Mouse (Mus musculus) limb, embryonic 13.5 days (tissue): ENCODE results near the gene Abcc4. TPM values are rescaled to one million over a fixed set of nuclear protein-coding genes. Genes with fewer than 3 reads are reported as not detected.
A peak's percentile ranks its signal among the peaks of the same experiment; 100 is the strongest.

Source experiments
- ATAC-seq: fragments of 200-750 bp; cut with Nextera tagmentation; 2 replicates; pipeline ENCODE4 v1.8.0; 2017; ENCODE audit warnings: low read depth, moderate number of reproducible peaks, moderate TSS enrichment; ENCODE audit not compliant: low FRiP score
- H3K27ac ChIP-seq: fragments of 300-500 bp; sonication (generic); 2 replicates; pipeline ENCODE4 v1.5.1; 2015; ENCODE audit warnings: inconsistent platforms, mild to moderate bottlenecking, moderate library complexity
- H3K27me3 ChIP-seq: fragments of 300-500 bp; sonication (generic); 2 replicates; pipeline ENCODE4 v1.6.1; 2015; ENCODE audit warnings: mild to moderate bottlenecking, inconsistent platforms
- H3K36me3 ChIP-seq: fragments of 300-500 bp; sonication (generic); 2 replicates; pipeline ENCODE4 v1.6.1; 2015; ENCODE audit warnings: inconsistent platforms, mild to moderate bottlenecking, moderate library complexity
- H3K4me1 ChIP-seq: fragments of 300-500 bp; sonication (generic); 2 replicates; pipeline ENCODE4 v1.6.1; 2015; ENCODE audit warnings: inconsistent platforms
- H3K4me2 ChIP-seq: fragments of 300-500 bp; sonication (generic); replicated peaks from 2 replicates; pipeline ENCODE4 v1.6.1; 2015; ENCODE audit warnings: inconsistent platforms, mild to moderate bottlenecking, moderate library complexity
- H3K4me3 ChIP-seq: fragments of 300-500 bp; sonication (generic); 2 replicates; pipeline ENCODE4 v1.5.1; 2015; ENCODE audit warnings: moderate library complexity, mild to moderate bottlenecking, inconsistent platforms
- H3K9ac ChIP-seq: fragments of 300-500 bp; sonication (generic); 2 replicates; pipeline ENCODE4 v1.6.1; 2015; ENCODE audit warnings: mild to moderate bottlenecking, inconsistent platforms
- H3K9me3 ChIP-seq: fragments of 300-500 bp; sonication (generic); 2 replicates; pipeline ENCODE4 v1.6.1; 2016; ENCODE audit warnings: inconsistent platforms
- WGBS: fragments of 180-500 bp; shearing (Covaris S2); methylation state at CpG from one replicate; pipeline ENCODE4 v1.1.7; 2015; 5-methylcytosine and 5-hydroxymethylcytosine counted together
- polyA plus RNA-seq: library from polyadenylated mRNA; unstranded; fragments of >200 nt; fragmentation: Nextera tagmentation; extraction: Ambion mirVana; gene quantifications from 2 replicates; pipeline ENCODE4 v1.2.1, GENCODE M21; 2015

The Abcc4 gene
- polyA plus RNA-seq, 1 experiment from 2014 or later, result 1.4 TPM

DNA sequence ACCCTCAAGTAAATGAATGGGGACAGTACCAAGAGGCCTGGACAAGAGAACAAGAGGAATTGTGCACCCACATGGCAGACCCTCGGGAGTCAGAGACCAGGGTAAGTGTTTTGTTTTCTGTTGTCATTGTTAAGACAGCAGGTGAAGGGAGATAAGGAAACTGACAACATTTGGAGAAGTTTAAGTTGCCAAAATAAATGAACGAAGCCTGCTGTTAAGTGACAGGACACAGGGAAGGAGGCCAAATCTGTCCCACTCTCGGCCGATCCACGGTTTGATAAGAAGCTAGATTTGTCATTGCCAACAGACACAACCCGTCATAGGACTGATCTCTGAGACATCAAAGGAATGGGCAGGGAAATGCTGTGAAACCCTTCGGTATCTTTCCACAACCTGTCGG is 124.3 kb downstream of the Abcc4 start:
- H3K27ac ChIP-seq, result no peak overlapping the region
- no peaks in the 10 kb centered on the region for H3K4me1 ChIP-seq
- H3K9ac ChIP-seq, result no peak overlapping the region
- 0 out of 2 replicates have a peak, but pooled peaks cover 5% of the 10 kb centered on the region for H3K27me3 ChIP-seq
- H3K9me3 ChIP-seq, result no peaks in the 10 kb centered on the region
- ATAC-seq, result no peak
- no peaks in the 10 kb centered on the region for H3K36me3 ChIP-seq
- WGBS, result 74% methylated on average over 8 of the region's 8 CpGs
- H3K4me2 ChIP-seq, result no peak overlapping the region
- H3K4me3 ChIP-seq, result no peak overlapping the region

DNA sequence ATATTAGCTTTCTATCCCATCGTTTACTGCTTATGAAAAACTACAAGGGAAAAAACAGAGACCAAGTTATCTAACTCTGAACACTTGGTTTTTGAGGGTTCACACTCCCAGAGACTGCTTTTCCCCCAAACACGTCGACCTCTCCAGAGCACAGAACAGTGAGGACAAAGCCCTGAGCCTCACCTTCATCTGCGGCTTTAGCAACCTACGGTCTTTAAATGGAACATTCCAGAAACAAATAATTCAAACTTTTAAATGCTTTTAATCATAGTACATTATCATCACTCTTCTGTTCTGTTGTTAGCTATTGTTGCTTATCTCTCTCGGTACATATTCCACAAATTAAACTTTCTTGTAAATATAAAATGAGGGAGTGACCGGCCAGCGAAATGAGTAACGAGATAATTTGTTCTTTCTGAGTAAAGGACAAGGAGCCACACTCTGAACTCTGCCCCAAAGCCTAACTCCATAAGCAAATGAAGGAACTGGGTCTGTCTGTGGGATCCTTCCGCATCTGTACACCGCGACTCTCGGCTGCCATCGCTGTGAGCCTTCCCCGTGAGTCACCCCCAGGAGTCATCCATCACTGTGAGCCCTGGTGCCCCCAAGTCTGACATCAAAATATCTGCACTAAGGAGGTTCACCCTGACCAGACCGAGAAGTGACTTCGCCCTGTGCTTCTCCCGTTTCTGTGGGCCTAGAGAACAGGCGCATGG is 126.8 kb downstream of the Abcc4 start:
- Histone ChIP-seq H3K9me3 (no peaks in the 10 kb centered on the region), H3K27me3 (0 out of 2 replicates have a peak, but pooled peaks cover 5% of the 10 kb centered on the region), H3K36me3 (no peaks in the 10 kb centered on the region), H3K4me1 (no peaks in the 10 kb centered on the region), H3K9ac (no peak overlapping the region), H3K27ac (no peak overlapping the region), H3K4me2 (no peak overlapping the region), H3K4me3 (no peak overlapping the region)
- ATAC-seq, result no peak
- WGBS, result 80% methylated on average over 19 of the region's 19 CpGs

DNA sequence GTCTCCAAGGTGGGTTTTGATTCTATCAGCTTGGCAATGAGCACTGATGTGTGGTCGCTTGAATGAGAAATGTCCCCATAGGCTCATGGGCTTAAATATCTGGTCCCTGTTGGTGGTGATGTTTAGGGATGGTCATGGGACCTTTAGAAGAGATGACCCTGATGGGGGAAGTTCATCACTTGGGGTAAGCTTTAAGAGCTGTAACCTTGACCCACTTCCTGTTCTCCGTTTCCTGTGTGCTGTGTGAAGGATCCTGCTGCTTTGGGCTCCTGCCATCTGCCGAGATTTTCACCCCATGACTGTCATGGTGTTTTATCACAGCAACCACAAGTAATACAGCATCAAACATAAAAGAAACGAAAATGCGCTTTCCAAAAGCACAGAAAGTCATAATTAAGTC is 128.1 kb downstream of the Abcc4 start:
- Histone ChIP-seq H3K9me3 (no peaks in the 10 kb centered on the region), H3K4me1 (0 out of 2 replicates have a peak, but pooled peaks cover 4% of the 10 kb centered on the region), H3K27me3 (0 out of 2 replicates have a peak, but pooled peaks cover 5% of the 10 kb centered on the region), H3K36me3 (no peaks in the 10 kb centered on the region), H3K9ac (no peak overlapping the region), H3K4me2 (no peak overlapping the region), H3K27ac (no peak overlapping the region), H3K4me3 (no peak overlapping the region)
- no peak for ATAC-seq
- 86% methylated on average over 5 of the region's 5 CpGs for WGBS

DNA sequence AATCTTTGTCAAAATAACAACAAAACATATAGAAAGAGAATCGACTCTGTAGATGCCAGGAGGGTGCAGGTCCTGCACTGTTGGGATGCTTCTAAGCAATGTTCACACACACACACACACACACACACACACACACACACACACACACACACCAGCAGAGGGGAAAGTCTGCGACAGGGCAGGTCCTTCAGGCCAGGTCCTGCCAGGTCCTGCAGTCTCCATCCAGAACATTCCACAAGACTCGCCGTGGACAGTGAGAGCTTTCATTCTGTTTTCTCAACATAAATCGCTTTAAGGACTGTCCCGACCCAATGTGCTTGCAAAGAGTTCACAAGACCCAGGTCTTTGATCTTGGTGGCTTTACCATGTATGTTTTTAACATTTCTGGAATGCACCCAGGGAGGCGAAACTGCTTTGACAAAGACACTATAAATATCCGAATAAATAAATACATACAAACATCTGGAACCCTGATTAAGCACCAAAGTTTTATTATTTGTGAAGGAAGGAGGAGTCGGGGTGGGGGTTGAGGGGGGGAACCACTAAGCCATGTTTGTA is 133.3 kb downstream of the Abcc4 start:
- peaks cover 2% of the 10 kb centered on the region; the same call in 1 of the 2 replicates for H3K27me3 ChIP-seq
- H3K9ac ChIP-seq, result no peak overlapping the region
- H3K4me2 ChIP-seq, result no peak overlapping the region
- H3K4me1 ChIP-seq, result 0 out of 2 replicates have a peak, but pooled peaks cover 4% of the 10 kb centered on the region
- no peak overlapping the region for H3K4me3 ChIP-seq
- WGBS, result 58% methylated on average over 9 of the region's 9 CpGs
- ATAC-seq, result no peak
- no peak overlapping the region for H3K27ac ChIP-seq
- no peaks in the 10 kb centered on the region for H3K9me3 ChIP-seq
- no peaks in the 10 kb centered on the region for H3K36me3 ChIP-seq

DNA sequence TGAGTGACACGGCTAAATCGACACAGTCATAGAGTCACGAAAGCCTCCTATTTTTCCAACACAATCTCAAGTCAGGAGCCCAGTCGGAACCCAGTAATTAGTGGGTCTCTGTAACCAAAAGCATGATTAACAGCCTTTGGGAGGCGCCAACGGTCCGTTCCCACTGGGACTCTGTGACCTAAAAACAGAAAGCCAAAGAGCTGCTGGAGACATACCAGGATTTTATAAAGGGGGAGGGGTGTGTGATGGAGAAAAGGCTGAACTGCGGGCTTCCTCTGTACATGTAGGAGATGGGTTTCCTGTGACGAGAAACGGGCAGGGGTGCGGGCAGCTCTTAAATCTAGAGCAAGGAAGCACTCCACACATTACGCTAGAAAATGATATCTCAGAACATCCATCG is 136.4 kb downstream of the Abcc4 start:
- Histone ChIP-seq H3K9me3 (no peaks in the 10 kb centered on the region), H3K4me3 (no peak overlapping the region), H3K27me3 (peaks cover 2% of the 10 kb centered on the region; the same call in 1 of the 2 replicates), H3K4me1 (peaks cover 14% of the 10 kb centered on the region), H3K36me3 (no peaks in the 10 kb centered on the region), H3K27ac (no peak overlapping the region), H3K4me2 (no peak overlapping the region), H3K9ac (no peak overlapping the region)
- ATAC-seq, result no peak
- WGBS, result 84% methylated on average over 13 of the region's 13 CpGs

GRCm38 (mm10) chr14:118568116-118568673 is 137.8 kb downstream of the Abcc4 start:
- no peak for ATAC-seq
- H3K4me2 ChIP-seq, result no peak overlapping the region
- no peaks in the 10 kb centered on the region for H3K9me3 ChIP-seq
- 32% methylated on average over 17 of the region's 17 CpGs for WGBS
- no peak overlapping the region for H3K4me3 ChIP-seq
- H3K27ac ChIP-seq, result no peak overlapping the region
- peaks cover 12% of the 10 kb centered on the region for H3K4me1 ChIP-seq
- H3K9ac ChIP-seq, result no peak overlapping the region
- H3K36me3 ChIP-seq, result no peaks in the 10 kb centered on the region
- peaks cover 2% of the 10 kb centered on the region; the same call in 1 of the 2 replicates for H3K27me3 ChIP-seq

GRCm38 (mm10) chr14:118566809-118567208 is 139.2 kb downstream of the Abcc4 start:
- WGBS, result 65% methylated on average over 5 of the region's 5 CpGs

GRCm38 (mm10) chr14:118566214-118566688 is 139.8 kb downstream of the Abcc4 start:
- Histone ChIP-seq H3K36me3 (no peaks in the 10 kb centered on the region), H3K4me3 (no peak overlapping the region), H3K27me3 (no peaks in the 10 kb centered on the region; the same call in 1 of the 2 replicates), H3K4me1 (peaks cover 9% of the 10 kb centered on the region), H3K4me2 (no peak overlapping the region), H3K9ac (no peak overlapping the region), H3K27ac (no peak overlapping the region), H3K9me3 (no peaks in the 10 kb centered on the region)
- WGBS, result 39% methylated on average over 12 of the region's 12 CpGs
- no peak for ATAC-seq

More at GRCm38 (mm10) chr14:118566809-118567208, 139.2 kb downstream of the Abcc4 start:
- H3K4me3 ChIP-seq, result no peak overlapping the region
- no peak overlapping the region for H3K4me2 ChIP-seq
- H3K4me1 ChIP-seq, result peaks cover 9% of the 10 kb centered on the region
- H3K9me3 ChIP-seq, result no peaks in the 10 kb centered on the region
- H3K36me3 ChIP-seq, result no peaks in the 10 kb centered on the region
- H3K27ac ChIP-seq, result no peak overlapping the region
- peaks cover 2% of the 10 kb centered on the region; the same call in 1 of the 2 replicates for H3K27me3 ChIP-seq
- H3K9ac ChIP-seq, result no peak overlapping the region
- no peak for ATAC-seq

GRCm38 (mm10) chr14:118565696-118566095 is 140.3 kb downstream of the Abcc4 start:
- peaks cover 9% of the 10 kb centered on the region for H3K4me1 ChIP-seq
- H3K4me2 ChIP-seq, result no peak overlapping the region
- H3K9me3 ChIP-seq, result no peaks in the 10 kb centered on the region
- WGBS, result 93% methylated on average over 5 of the region's 5 CpGs
- no peaks in the 10 kb centered on the region for H3K27me3 ChIP-seq
- H3K36me3 ChIP-seq, result no peaks in the 10 kb centered on the region
- no peak for ATAC-seq
- H3K27ac ChIP-seq, result no peak overlapping the region
- H3K4me3 ChIP-seq, result no peak overlapping the region
- H3K9ac ChIP-seq, result no peak overlapping the region

DNA sequence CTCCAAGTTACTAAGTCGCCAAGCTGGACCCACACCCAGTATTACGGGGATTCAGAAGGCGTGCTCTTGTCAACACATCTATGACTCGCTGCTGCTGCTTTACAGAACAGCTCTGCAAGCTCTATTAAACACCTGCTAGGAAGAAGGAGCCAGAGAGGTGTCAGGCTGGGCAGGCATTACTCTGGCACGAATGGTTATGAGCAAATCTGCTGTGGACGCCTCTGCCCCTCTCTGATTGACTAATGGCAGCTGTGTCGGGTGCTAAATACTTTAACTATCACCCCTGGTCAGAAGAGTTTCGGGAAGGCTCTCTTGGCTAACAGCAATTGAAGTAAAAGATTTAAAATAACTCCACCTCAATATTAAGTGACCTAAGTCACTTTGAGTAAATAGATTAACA is 142.4 kb downstream of the Abcc4 start:
- Histone ChIP-seq H3K27ac (no peak overlapping the region), H3K9ac (no peak overlapping the region), H3K4me3 (no peak overlapping the region), H3K36me3 (no peaks in the 10 kb centered on the region), H3K4me2 (no peak overlapping the region), H3K27me3 (no peaks in the 10 kb centered on the region), H3K4me1 (peaks cover 9% of the 10 kb centered on the region), H3K9me3 (no peaks in the 10 kb centered on the region)
- 73% methylated on average over 8 of the region's 8 CpGs for WGBS
- ATAC-seq, result no peak

DNA sequence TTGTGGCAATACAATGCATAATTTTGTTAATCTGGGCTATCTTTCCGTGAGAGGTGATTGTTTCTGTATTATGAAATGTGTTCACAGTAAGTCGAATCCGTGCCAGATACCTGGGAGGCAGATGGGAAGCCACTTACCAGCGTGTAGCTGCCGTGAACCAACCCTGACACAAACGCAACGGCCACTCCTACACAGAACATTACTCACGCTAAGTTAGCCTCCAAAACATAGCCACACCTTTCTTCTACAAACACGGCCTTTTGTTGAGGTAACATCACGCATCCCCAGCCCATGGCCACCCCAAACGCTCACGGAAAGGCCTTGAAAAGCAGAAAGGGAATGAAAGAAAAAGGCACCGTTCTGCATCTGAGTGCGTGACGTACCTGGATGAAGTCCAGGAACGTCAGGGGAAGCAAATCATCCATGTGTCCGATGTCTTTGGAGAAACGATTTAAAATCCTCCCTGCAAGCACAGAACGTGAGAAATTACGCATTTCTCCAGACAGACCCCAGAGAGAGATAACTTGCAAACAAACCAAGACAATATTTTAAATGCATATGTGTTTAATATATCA is 153.0 kb downstream of the Abcc4 start:
- Histone ChIP-seq H3K27ac (no peak overlapping the region), H3K9ac (no peak overlapping the region), H3K4me2 (no peak overlapping the region), H3K36me3 (no peaks in the 10 kb centered on the region), H3K4me1 (peaks cover 12% of the 10 kb centered on the region), H3K4me3 (no peak overlapping the region), H3K9me3 (no peaks in the 10 kb centered on the region), H3K27me3 (peaks cover 23% of the 10 kb centered on the region)
- ATAC-seq, result no peak
- WGBS, result 88% methylated on average over 20 of the region's 20 CpGs

GRCm38 (mm10) chr14:118552390-118552789 is 153.6 kb downstream of the Abcc4 start:
- H3K36me3 ChIP-seq, result no peaks in the 10 kb centered on the region
- H3K9me3 ChIP-seq, result no peaks in the 10 kb centered on the region
- WGBS, result 70% methylated on average over 5 of the region's 5 CpGs
- H3K9ac ChIP-seq, result no peak overlapping the region
- no peak overlapping the region for H3K4me3 ChIP-seq
- H3K4me1 ChIP-seq, result peaks cover 12% of the 10 kb centered on the region
- ATAC-seq, result no peak
- peak overlapping the region; percentile 60; the same call in 1 of the 2 replicates for H3K4me2 ChIP-seq
- H3K27ac ChIP-seq, result no peak overlapping the region
- H3K27me3 ChIP-seq, result peaks cover 23% of the 10 kb centered on the region
